Mouse (Mus musculus): Measurements from ENCODE around the gene Kctd3. TPM values are rescaled to one million over a fixed set of nuclear protein-coding genes. Genes with fewer than 3 reads are reported as not detected.

Kctd3 gene
- total and polyA plus RNA-seq, 3 experiments: 26.8 to 42.3 TPM; not detected in 1

DNA sequence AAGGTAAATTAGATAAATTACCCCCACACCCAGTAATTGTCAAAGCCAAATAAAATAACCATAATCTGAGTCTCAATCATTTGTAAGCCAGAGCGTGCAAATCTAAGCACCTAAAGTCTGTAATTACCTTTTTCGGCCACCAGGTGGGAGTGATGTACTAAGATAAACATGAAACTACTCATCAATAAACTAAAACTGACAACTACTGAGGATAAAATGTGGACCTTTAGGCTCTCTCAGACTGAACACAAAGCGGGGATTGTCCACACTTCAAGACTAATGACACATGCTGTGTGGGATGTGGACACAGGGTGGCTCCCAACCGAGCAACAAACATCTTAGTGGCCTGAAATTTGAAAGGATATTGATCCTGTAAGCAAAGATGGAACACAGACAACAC is 14.4 kb downstream of the Kctd3 start:
- Histone ChIP-seq H3K9me3 (replicated peaks; ENCODE audit: insufficient read depth, low read length) (no peaks in the 10 kb centered on the region), H3K79me2 (ENCODE audit: control insufficient read depth, insufficient read depth, low read length, poor library complexity) (no peaks in the 10 kb centered on the region), H3K27me3 (ENCODE audit: control insufficient read depth in 1 of 2, insufficient read depth in 2 of 2, low read length in 2 of 2) (no peaks in the 10 kb centered on the region), H3K4me3 (ENCODE audit: control insufficient read depth in 1 of 2, insufficient read depth in 1 of 2, low read depth in 2 of 2, low read length in 2 of 2) (no peak overlapping the region), H3K4me1 (ENCODE audit: control insufficient read depth in 1 of 2, insufficient read depth in 2 of 2, low read length in 2 of 2) (no peaks in the 10 kb centered on the region), H3K9ac (ENCODE audit: control insufficient read depth, low read depth, low read length, poor library complexity, severe bottlenecking) (no peak overlapping the region), H3K36me3 (ENCODE audit: control insufficient read depth in 1 of 2, insufficient read depth in 2 of 2, low read length in 2 of 2) (peaks cover 0 to 7% of the 10 kb centered on the region in 2 experiments; a peak in 2 of 4 replicates), H3K27ac (ENCODE audit: control insufficient read depth, low read depth, low read length) (no peak overlapping the region)
- TF ChIP-seq HCFC1 (IDR thresholded peaks at IDR 0.05; ENCODE audit: low read depth, low read length) (no peak), MAFK (IDR thresholded peaks at IDR 0.05; ENCODE audit: borderline replicate concordance, low read depth, low read length) (no peak), MAX (IDR thresholded peaks at IDR 0.05; ENCODE audit: low read length) (no peak), SMC3 (IDR thresholded peaks at IDR 0.05; ENCODE audit: low read depth, low read length) (peak; percentile 28; the same call in 1 of the 2 replicates), NELFE (IDR thresholded peaks at IDR 0.05; ENCODE audit: low read depth, low read length) (no peak), RAD21 (IDR thresholded peaks at IDR 0.05; ENCODE audit: low read depth, low read length) (peak; percentile 24), NRF1 (IDR thresholded peaks at IDR 0.05; ENCODE audit: insufficient read depth, low read depth, low read length, poor library complexity, severe bottlenecking) (no peak), TCF12 (IDR thresholded peaks at IDR 0.05; ENCODE audit: low read depth, low read length) (no peak), CHD1 (IDR thresholded peaks at IDR 0.05; ENCODE audit: low read depth, low read length) (no peak), MYC (IDR thresholded peaks at IDR 0.05; ENCODE audit: low read depth, low read length) (no peak), JUND (IDR thresholded peaks at IDR 0.05; ENCODE audit: low read depth, low read length) (no peak), UBTF (IDR thresholded peaks at IDR 0.05; ENCODE audit: borderline replicate concordance, insufficient read depth, low read depth, low read length) (no peak), CTCF (IDR thresholded peaks at IDR 0.05 in 2 of 3, conservative IDR thresholded peaks at IDR 0.05 in 1 of 3; ENCODE audit: control insufficient read depth in 1 of 3, insufficient read depth in 1 of 3, low read depth in 2 of 3, low read length in 3 of 3, poor library complexity in 1 of 3, severe bottlenecking in 1 of 3) (peak in 2 of 3 experiments; percentile 55 to 58; a peak in 4 of 6 replicates), ETS1 (IDR thresholded peaks at IDR 0.05; ENCODE audit: low read depth, low read length) (no peak), SIN3A (IDR thresholded peaks at IDR 0.05; ENCODE audit: low read length) (no peak), USF1 (IDR thresholded peaks at IDR 0.05; ENCODE audit: low read depth, low read length) (no peak), ZC3H11A (IDR thresholded peaks at IDR 0.05; ENCODE audit: low read depth, low read length) (no peak)
- peak; percentile 63 for DNase-seq (ENCODE audit: low read depth, low spot score)

DNA sequence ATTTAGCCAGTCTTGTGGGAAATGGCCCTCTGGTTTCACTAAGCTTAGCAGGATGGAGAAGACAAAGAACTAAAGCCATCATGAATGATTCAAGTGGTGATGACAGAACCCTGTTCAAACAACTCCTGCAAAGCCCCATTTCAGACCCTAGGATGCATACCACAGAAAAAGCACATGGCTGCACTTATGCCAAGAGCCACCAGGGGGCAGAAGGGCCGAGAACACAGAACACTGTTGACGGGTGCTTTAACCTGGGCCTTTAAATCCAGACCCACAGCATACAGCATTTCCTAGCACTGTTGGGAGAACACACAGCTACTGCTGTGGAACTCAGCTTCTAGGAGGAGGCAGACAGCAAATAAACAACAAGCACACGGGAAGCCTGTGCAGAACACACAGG is 27.6 kb downstream of the Kctd3 start:
- H3K27me3 ChIP-seq (ENCODE audit: control insufficient read depth in 1 of 2, insufficient read depth in 2 of 2, low read length in 2 of 2): no peaks in the 10 kb centered on the region
- no peak overlapping the region for H3K27ac ChIP-seq (ENCODE audit: control insufficient read depth, low read depth, low read length)
- no peak overlapping the region for H3K9ac ChIP-seq (ENCODE audit: control insufficient read depth, low read depth, low read length, poor library complexity, severe bottlenecking)
- H3K9me3 ChIP-seq (replicated peaks; ENCODE audit: insufficient read depth, low read length): no peaks in the 10 kb centered on the region
- H3K36me3 ChIP-seq (ENCODE audit: control insufficient read depth in 1 of 2, insufficient read depth in 2 of 2, low read length in 2 of 2): peaks cover 0 to 13% of the 10 kb centered on the region in 2 experiments; a peak in 2 of 4 replicates
- DNase-seq (ENCODE audit: low read depth, low spot score): peak; percentile 71
- H3K79me2 ChIP-seq (ENCODE audit: control insufficient read depth, insufficient read depth, low read length, poor library complexity): no peaks in the 10 kb centered on the region
- no peak overlapping the region for H3K4me3 ChIP-seq (ENCODE audit: control insufficient read depth in 1 of 2, insufficient read depth in 1 of 2, low read depth in 2 of 2, low read length in 2 of 2)
- no peaks in the 10 kb centered on the region for H3K4me1 ChIP-seq (ENCODE audit: control insufficient read depth in 1 of 2, insufficient read depth in 2 of 2, low read length in 2 of 2)
- TF ChIP-seq NRF1 (IDR thresholded peaks at IDR 0.05; ENCODE audit: insufficient read depth, low read depth, low read length, poor library complexity, severe bottlenecking) (no peak), MAZ (IDR thresholded peaks at IDR 0.05; ENCODE audit: low read depth, low read length) (no peak), SIN3A (IDR thresholded peaks at IDR 0.05; ENCODE audit: low read length) (0 out of 2 replicates have a peak, but pooled peaks have one; percentile 28), USF2 (IDR thresholded peaks at IDR 0.05; ENCODE audit: borderline replicate concordance in 1 of 2, insufficient read depth in 1 of 2, low read depth in 1 of 2, low read length in 2 of 2) (no peak), MEF2A (IDR thresholded peaks at IDR 0.05; ENCODE audit: extremely low read depth, insufficient replicate concordance, low read depth, low read length, poor library complexity, severe bottlenecking) (no peak), GABPA (IDR thresholded peaks at IDR 0.05; ENCODE audit: low read depth, low read length) (no peak), ETS1 (IDR thresholded peaks at IDR 0.05; ENCODE audit: low read depth, low read length) (no peak), MAFK (IDR thresholded peaks at IDR 0.05; ENCODE audit: borderline replicate concordance, low read depth, low read length) (no peak), GATA1 (IDR thresholded peaks at IDR 0.05; ENCODE audit: low read depth, low read length) (no peak), CHD2 (IDR thresholded peaks at IDR 0.05; ENCODE audit: low read length) (no peak), BHLHE40 (IDR thresholded peaks at IDR 0.05; ENCODE audit: borderline replicate concordance, low read depth, low read length) (no peak), ZNF384 (IDR thresholded peaks at IDR 0.05; ENCODE audit: low read depth, low read length) (no peak), RAD21 (IDR thresholded peaks at IDR 0.05; ENCODE audit: low read depth, low read length) (peak; percentile 10), E2F4 (IDR thresholded peaks at IDR 0.05; ENCODE audit: borderline replicate concordance, low read depth, low read length) (no peak), ZC3H11A (IDR thresholded peaks at IDR 0.05; ENCODE audit: low read depth, low read length) (no peak), MYC (IDR thresholded peaks at IDR 0.05; ENCODE audit: low read depth, low read length) (peak; percentile 89), RCOR1 (IDR thresholded peaks at IDR 0.05; ENCODE audit: low read depth, low read length) (no peak), CTCF (IDR thresholded peaks at IDR 0.05 in 2 of 3, conservative IDR thresholded peaks at IDR 0.05 in 1 of 3; ENCODE audit: control insufficient read depth in 1 of 3, insufficient read depth in 1 of 3, low read depth in 2 of 3, low read length in 3 of 3, poor library complexity in 1 of 3, severe bottlenecking in 1 of 3) (peak; percentile 67 to 90 (median 81)), ELF1 (IDR thresholded peaks at IDR 0.05; ENCODE audit: low read depth, low read length) (no peak), TAL1 (IDR thresholded peaks at IDR 0.05; ENCODE audit: low read length) (no peak), UBTF (IDR thresholded peaks at IDR 0.05; ENCODE audit: borderline replicate concordance, insufficient read depth, low read depth, low read length) (no peak)

Data from MEL (cell line).